Mouse (Mus musculus) adrenal gland (tissue): ENCODE results near the gene Top3a.

Experiments used
- intact Hi-C: fragments of 180-260 bp; cut with DNase I; formaldehyde crosslinking; loops from one replicate; pipeline ENCODE4 v1.15.1; 2025
- microRNA-seq, 2 experiments: library from miRNA; unstranded; fragments of <30 nt; microRNA quantifications; one replicate each; pipeline ENCODE4; 2019

Gene Top3a

DNA sequence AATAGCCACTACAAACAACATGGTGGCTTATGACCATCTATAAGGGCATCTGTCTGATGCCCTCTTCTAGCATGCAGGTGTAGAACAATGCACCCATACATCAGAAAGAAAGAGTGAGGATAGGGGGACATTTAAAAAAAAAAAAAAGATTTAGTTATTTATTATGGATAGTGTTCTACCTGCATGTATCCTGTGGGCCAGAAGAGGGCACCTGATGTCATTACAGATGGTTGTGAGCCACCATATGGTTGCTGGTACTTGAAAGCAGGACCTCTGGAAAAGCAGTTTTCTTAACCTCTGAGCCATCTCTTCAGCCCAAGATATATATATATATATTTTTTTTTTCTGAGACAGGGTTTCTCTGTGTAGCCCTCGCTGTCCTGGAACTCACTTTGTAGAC is 81.0 kb downstream of the Top3a start:
- intact Hi-C loops, result loop anchor here (5.0 kb wide), 2 partner anchors 76 to 131 kb away; no protein-coding TSS in a partner anchor

Small RNA genes within 50 kb of the gene (microRNA-seq; reads per million reads assigned to microRNA genes)
- gene Mir5100, result 0.69 to 1.2 reads per million in 2 experiments
